ENCODE assay signal across 21 mouse cellular contexts in the genomic region with DNA sequence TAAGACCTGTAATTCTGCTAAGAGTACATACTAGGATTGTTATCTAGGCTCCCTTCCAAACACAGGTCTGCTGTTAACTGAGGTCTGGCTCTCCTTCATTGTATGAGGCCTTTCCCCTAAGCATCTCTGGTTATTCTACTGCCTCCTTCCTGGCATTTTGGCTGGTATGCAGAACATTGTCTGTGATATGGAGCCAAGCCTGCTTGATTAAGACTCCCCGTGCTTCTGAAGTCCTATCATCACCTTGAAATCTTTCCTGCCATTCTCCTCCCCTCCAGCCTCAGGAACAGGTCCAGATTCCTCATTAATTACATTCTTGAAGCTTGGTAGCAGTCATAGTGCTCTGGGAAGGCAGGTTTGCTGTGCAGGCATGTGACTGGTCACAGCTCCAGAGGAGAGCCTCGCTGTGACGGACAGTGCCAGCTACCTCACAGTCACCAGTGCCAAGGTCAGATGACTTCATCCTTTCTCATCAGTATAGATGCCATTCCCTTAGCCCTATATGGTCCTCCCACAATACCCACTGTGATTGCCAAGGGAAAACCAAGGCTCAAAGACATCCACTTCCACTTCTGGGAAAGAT. TPM values are rescaled to one million over a fixed set of nuclear protein-coding genes. Genes with fewer than 3 reads are reported as not detected.
A peak's percentile ranks its signal among the peaks of the same experiment; 100 is the strongest.
DNase-seq lines count a peak whose midpoint lies in the region; ATAC-seq and TF ChIP-seq lines count a peak whose summit lies in the region.
"Had no signal": no experiment of that assay in that cellular context is flagged by ENCODE, and none has a peak within 500 bp of the region (broad histone marks: within the 10 kb centered on the region; RNA-seq: fewer than 3 reads in every experiment).

No protein-coding gene starts in this region.

- no peaks in the 10 kb centered on the region for H3K36me3 ChIP-seq in heart, embryonic 13.5 days
- no peaks in the 10 kb centered on the region for H3K36me3 ChIP-seq in kidney, embryonic 14.5 days (ENCODE audit: control insufficient read depth, insufficient read depth, low read length)
- no peaks in the 10 kb centered on the region for H3K36me3 ChIP-seq in midbrain, postnatal 0 days (ENCODE audit: insufficient read depth, low read length)
- H3K36me3 ChIP-seq: forebrain, embryonic 15.5 days; limb, embryonic 10.5 days; liver, embryonic 12.5 days; midbrain, embryonic 13.5 days had no signal

- H3K9me3 ChIP-seq in heart, embryonic 13.5 days: no peaks in the 10 kb centered on the region
- no peaks in the 10 kb centered on the region for H3K9me3 ChIP-seq in kidney, embryonic 14.5 days (ENCODE audit: control insufficient read depth, low read length)
- H3K9me3 ChIP-seq in midbrain, postnatal 0 days (ENCODE audit: low read length): no peaks in the 10 kb centered on the region
- H3K9me3 ChIP-seq: forebrain, embryonic 15.5 days; limb, embryonic 10.5 days; liver, embryonic 12.5 days; midbrain, embryonic 13.5 days had no signal

- peak; percentile 37; the same call in 1 of the 2 replicates for ATAC-seq in heart, embryonic 13.5 days (ENCODE audit: extremely low read depth, insufficient number of reproducible peaks, low FRiP score, low TSS enrichment)
- ATAC-seq in kidney, embryonic 14.5 days (ENCODE audit: low FRiP score, low TSS enrichment): no peak
- no peak for ATAC-seq in midbrain, postnatal 0 days (ENCODE audit: low FRiP score)
- ATAC-seq: forebrain, embryonic 15.5 days; intestine, embryonic 16.5 days; liver, embryonic 12.5 days; midbrain, embryonic 13.5 days had no signal

- DNase-seq in heart, adult 18-20 months: no peak
- DNase-seq in kidney, adult 9 months: peak; percentile 24
- peak; percentile 12 for DNase-seq in adrenal gland, postnatal 25 days
- no peak for DNase-seq in lung, postnatal 25 days (ENCODE audit: low spot score)
- DNase-seq in midbrain, postnatal 0 days (ENCODE audit: low spot score): no peak
- DNase-seq: cerebellum, adult 11 months; cerebellum, postnatal 36 days; heart, postnatal 14 days; lung, embryonic 14.5 days; retina, postnatal 1 day; thymus, postnatal 36 days had no signal

- H3K27me3 ChIP-seq in heart, embryonic 13.5 days (replicated peaks): no peaks in the 10 kb centered on the region
- H3K27me3 ChIP-seq in kidney, embryonic 14.5 days (ENCODE audit: control insufficient read depth, insufficient read depth, low read length): no peaks in the 10 kb centered on the region
- no peaks in the 10 kb centered on the region for H3K27me3 ChIP-seq in midbrain, postnatal 0 days (ENCODE audit: insufficient read depth, low read length)
- H3K27me3 ChIP-seq: forebrain, embryonic 15.5 days; liver, embryonic 12.5 days; midbrain, embryonic 13.5 days had no signal

- WGBS in heart, embryonic 13.5 days: 38% methylated on average over 3 of the region's 3 CpGs
- WGBS in kidney, embryonic 14.5 days: 79% methylated on average over 3 of the region's 3 CpGs
- WGBS in midbrain, postnatal 0 days: 94% methylated on average over 3 of the region's 3 CpGs

- peaks cover 13% of the 10 kb centered on the region for H3K4me1 ChIP-seq in heart, embryonic 13.5 days
- no peaks in the 10 kb centered on the region for H3K4me1 ChIP-seq in kidney, embryonic 14.5 days (ENCODE audit: control insufficient read depth, insufficient read depth, low read length)
- no peaks in the 10 kb centered on the region for H3K4me1 ChIP-seq in midbrain, postnatal 0 days (ENCODE audit: insufficient read depth, low read length)
- H3K4me1 ChIP-seq: forebrain, embryonic 15.5 days; liver, embryonic 12.5 days; midbrain, embryonic 13.5 days had no signal

- H3K27ac ChIP-seq in heart, embryonic 13.5 days (replicated peaks): 0 out of 2 replicates have a peak overlapping the region, but pooled peaks have one; percentile 28
- no peak overlapping the region for H3K27ac ChIP-seq in kidney, embryonic 14.5 days (ENCODE audit: low read depth, low read length)
- no peak overlapping the region for H3K27ac ChIP-seq in midbrain, postnatal 0 days (ENCODE audit: low read depth, low read length)
- H3K27ac ChIP-seq: forebrain, embryonic 15.5 days; hindbrain, embryonic 14.5 days; layer of hippocampus, adult 2 months; limb, embryonic 10.5 days; liver, embryonic 12.5 days; midbrain, embryonic 13.5 days had no signal

- H3K4me2 ChIP-seq in heart, embryonic 13.5 days: no peak overlapping the region
- H3K4me2 ChIP-seq in kidney, embryonic 14.5 days (replicated peaks; ENCODE audit: low read depth, low read length): no peak overlapping the region
- H3K4me2 ChIP-seq in midbrain, postnatal 0 days (ENCODE audit: low read depth, low read length, poor library complexity, severe bottlenecking): no peak overlapping the region
- H3K4me2 ChIP-seq: forebrain, embryonic 15.5 days; hindbrain, embryonic 14.5 days; liver, embryonic 12.5 days; lung, embryonic 14.5 days; midbrain, embryonic 13.5 days had no signal

- no peak overlapping the region for H3K4me3 ChIP-seq in heart, embryonic 13.5 days
- H3K4me3 ChIP-seq in kidney, embryonic 14.5 days (ENCODE audit: low read length): no peak overlapping the region
- H3K4me3 ChIP-seq in midbrain, postnatal 0 days (ENCODE audit: low read depth, low read length): no peak overlapping the region
- H3K4me3 ChIP-seq: erythroblast, embryonic 14.5 days; forebrain, embryonic 15.5 days; layer of hippocampus, adult 2 months; limb, embryonic 10.5 days; liver, embryonic 12.5 days; midbrain, embryonic 13.5 days had no signal

- TF ChIP-seq CTCF in midbrain, postnatal 0 days (IDR thresholded peaks at IDR 0.05): no peak

- H3K9ac ChIP-seq in heart, embryonic 13.5 days: no peak overlapping the region
- H3K9ac ChIP-seq in kidney, embryonic 14.5 days (ENCODE audit: low read depth, low read length): no peak overlapping the region
- no peak overlapping the region for H3K9ac ChIP-seq in midbrain, postnatal 0 days (replicated peaks; ENCODE audit: low read length, poor library complexity, severe bottlenecking)
- H3K9ac ChIP-seq: forebrain, embryonic 15.5 days; hindbrain, embryonic 14.5 days; liver, embryonic 12.5 days; lung, embryonic 14.5 days; midbrain, embryonic 13.5 days had no signal

RNA-seq across cellular contexts. Expression of a gene that starts 30.5 kb away (rescaled TPM):
- 7.8 and 7.9 TPM in 2 replicates for polyA plus RNA-seq in heart, embryonic 13.5 days (2015; fragmentation: Nextera tagmentation; extraction: Ambion mirVana)
- total RNA-seq in heart, adult 18-20 months (2021): 1 to 10 TPM; 2.1 to 3.3 TPM
- 3.8 and 9.2 TPM in 2 replicates for polyA plus RNA-seq in kidney, embryonic 14.5 days (2014; fragmentation: Nextera tagmentation; extraction: Ambion mirVana)
- 4.2 and 4.5 TPM in 2 replicates for total RNA-seq in adrenal gland, postnatal 25 days (2021)
- total RNA-seq in midbrain, postnatal 0 days (2014; rRNA removed): 8.7 and 17.5 TPM in 2 replicates
- 11.0 and 11.7 TPM in 2 replicates for polyA plus RNA-seq in midbrain, postnatal 0 days (2015; fragmentation: Nextera tagmentation; extraction: Ambion mirVana)

Comparison
In these comparisons a context has a peak if more than half of its experiments do, and no peak if none do; other contexts are left out.
1. DNase-seq: peak in kidney, adult 9 months (single experiment) and adrenal gland, postnatal 25 days (single experiment); none in heart, adult 18-20 months (0 of 2), lung, postnatal 25 days (single experiment) and midbrain, postnatal 0 days (single experiment).